Mouse (Mus musculus): ENCODE measurements around the gene Dnm3. TPM values are rescaled to one million over a fixed set of nuclear protein-coding genes. Genes with fewer than 3 reads are reported as not detected.

Dnm3 gene
- polyA plus RNA-seq, 1 experiment from 2014 or later = 3.6 TPM

- no peaks in the 10 kb centered on the region for H3K27me3 ChIP-seq (ENCODE audit: insufficient read depth, poor library complexity, severe bottlenecking)
- H3K9me3 ChIP-seq = no peaks in the 10 kb centered on the region
- H3K4me1 ChIP-seq = peaks cover 35% of the 10 kb centered on the region
- H3K36me3 ChIP-seq = no peaks in the 10 kb centered on the region
- no peak overlapping the region for H3K4me3 ChIP-seq
- DNase-seq (ENCODE audit: low spot score) = no peak
- H3K27ac ChIP-seq = peak overlapping the region; percentile 76
- WGBS = 62% methylated on average over 9 of the region's 9 CpGs
Observed at GRCm38 (mm10) chr1:162039011-162039595, 438.7 kb downstream of the Dnm3 start.

- Histone ChIP-seq H3K36me3 (no peaks in the 10 kb centered on the region), H3K4me3 (no peak overlapping the region), H3K27me3 (ENCODE audit: insufficient read depth, poor library complexity, severe bottlenecking) (no peaks in the 10 kb centered on the region), H3K27ac (peak overlapping the region; percentile 78; the same call in 1 of the 2 replicates), H3K9me3 (no peaks in the 10 kb centered on the region), H3K4me1 (peaks cover 35% of the 10 kb centered on the region)
- 59% methylated on average over 5 of the region's 5 CpGs for WGBS
- no peak for DNase-seq (ENCODE audit: low spot score)
Observed at GRCm38 (mm10) chr1:162038431-162038830, 439.4 kb downstream of the Dnm3 start.

GRCm38 (mm10) chr1:162037968-162038421 is 439.8 kb downstream of the Dnm3 start:
- H3K4me3 ChIP-seq = no peak overlapping the region

GRCm38 (mm10) chr1:162037185-162037765 is 440.6 kb downstream of the Dnm3 start:
- Histone ChIP-seq H3K4me1 (peaks cover 35% of the 10 kb centered on the region), H3K4me3 (no peak overlapping the region), H3K27me3 (ENCODE audit: insufficient read depth, poor library complexity, severe bottlenecking) (no peaks in the 10 kb centered on the region), H3K36me3 (no peaks in the 10 kb centered on the region), H3K27ac (peak overlapping the region; percentile 78), H3K9me3 (no peaks in the 10 kb centered on the region)
- no peak for DNase-seq (ENCODE audit: low spot score)
- 78% methylated on average over 6 of the region's 6 CpGs for WGBS

More at GRCm38 (mm10) chr1:162037968-162038421, 439.8 kb downstream of the Dnm3 start:
- Histone ChIP-seq H3K9me3 (no peaks in the 10 kb centered on the region), H3K4me1 (peaks cover 35% of the 10 kb centered on the region), H3K27ac (peak overlapping the region; percentile 78; the same call in 1 of the 2 replicates), H3K27me3 (ENCODE audit: insufficient read depth, poor library complexity, severe bottlenecking) (no peaks in the 10 kb centered on the region), H3K36me3 (no peaks in the 10 kb centered on the region)
- WGBS = 69% methylated on average over 10 of the region's 10 CpGs
- DNase-seq (ENCODE audit: low spot score) = no peak

DNA sequence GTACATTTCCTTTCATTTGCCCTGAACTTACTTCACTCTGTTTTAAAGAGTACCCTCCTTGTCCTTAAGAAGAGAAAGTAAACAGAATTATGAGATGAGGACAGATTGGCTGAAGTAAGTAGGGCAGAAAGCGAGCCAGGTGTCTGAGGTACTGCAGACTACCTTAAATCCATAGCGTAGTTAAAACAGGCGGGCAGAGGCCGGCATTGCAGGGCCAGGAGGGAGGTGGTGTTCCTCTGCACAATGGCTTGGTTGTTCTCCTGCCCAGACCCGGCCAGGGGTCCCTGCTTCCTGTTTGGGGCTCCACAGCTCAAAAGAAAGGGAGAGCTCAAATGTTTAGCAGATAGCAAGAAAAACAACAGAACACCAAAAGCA is 441.4 kb downstream of the Dnm3 start:
- H3K9me3 ChIP-seq = no peaks in the 10 kb centered on the region
- no peak for DNase-seq (ENCODE audit: low spot score)
- no peaks in the 10 kb centered on the region for H3K27me3 ChIP-seq (ENCODE audit: insufficient read depth, poor library complexity, severe bottlenecking)
- 38% methylated on average over 5 of the region's 5 CpGs for WGBS
- H3K4me3 ChIP-seq = no peak overlapping the region
- H3K36me3 ChIP-seq = no peaks in the 10 kb centered on the region
- H3K4me1 ChIP-seq = peaks cover 35% of the 10 kb centered on the region
- peak overlapping the region; percentile 78 for H3K27ac ChIP-seq

DNA sequence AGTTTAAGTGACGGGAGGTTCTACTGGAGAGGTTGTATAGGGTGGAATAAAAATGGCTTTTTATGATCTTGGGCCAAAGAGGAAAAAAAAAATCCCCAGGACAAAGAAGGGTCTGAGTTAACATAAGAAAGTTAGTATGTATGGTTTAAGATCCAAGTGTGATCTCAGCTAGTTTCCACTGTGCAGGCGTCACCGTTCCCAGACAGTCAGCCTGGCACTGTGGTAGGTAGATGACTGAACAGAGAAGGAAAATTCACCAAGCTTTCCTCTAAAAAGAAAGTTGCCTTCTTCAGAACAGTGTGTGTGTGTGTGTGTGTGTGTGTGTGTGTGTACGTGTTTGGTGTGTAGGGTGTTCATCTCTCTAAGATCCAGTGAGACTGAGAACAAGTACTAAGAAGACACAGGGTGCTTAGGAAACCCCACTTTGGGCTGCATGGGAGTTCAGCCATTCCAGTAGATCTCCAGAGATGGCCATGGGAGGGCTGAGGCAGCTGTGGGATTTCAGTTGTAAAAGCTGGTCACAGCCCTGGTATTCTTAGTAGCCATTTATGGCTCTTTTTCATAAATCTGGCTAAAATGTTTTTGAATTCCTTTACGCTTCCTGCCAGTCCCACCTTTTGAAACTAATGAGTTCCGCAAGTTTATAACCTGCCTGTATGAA is 441.9 kb downstream of the Dnm3 start:
- Histone ChIP-seq H3K9me3 (no peaks in the 10 kb centered on the region), H3K4me3 (no peak overlapping the region), H3K4me1 (peaks cover 30% of the 10 kb centered on the region), H3K27me3 (ENCODE audit: insufficient read depth, poor library complexity, severe bottlenecking) (no peaks in the 10 kb centered on the region), H3K36me3 (no peaks in the 10 kb centered on the region), H3K27ac (peak overlapping the region; percentile 78)
- 83% methylated on average over 6 of the region's 6 CpGs for WGBS
- no peak for DNase-seq (ENCODE audit: low spot score)

GRCm38 (mm10) chr1:162023681-162024270 is 454.1 kb downstream of the Dnm3 start:
- H3K27ac ChIP-seq = no peak overlapping the region
- H3K4me1 ChIP-seq = peaks cover 16% of the 10 kb centered on the region; the same call in 1 of the 2 replicates
- DNase-seq (ENCODE audit: low spot score) = no peak

GRCm38 (mm10) chr1:162020766-162021165 is 457.1 kb downstream of the Dnm3 start:
- Histone ChIP-seq H3K9me3 (no peaks in the 10 kb centered on the region), H3K4me1 (peaks cover 28% of the 10 kb centered on the region; the same call in 1 of the 2 replicates), H3K36me3 (no peaks in the 10 kb centered on the region), H3K4me3 (no peak overlapping the region), H3K27ac (no peak overlapping the region), H3K27me3 (ENCODE audit: insufficient read depth, poor library complexity, severe bottlenecking) (no peaks in the 10 kb centered on the region)
- DNase-seq (ENCODE audit: low spot score) = no peak
- WGBS = 65% methylated on average over 4 of the region's 4 CpGs

More at GRCm38 (mm10) chr1:162023681-162024270, 454.1 kb downstream of the Dnm3 start:
- Histone ChIP-seq H3K4me3 (no peak overlapping the region), H3K9me3 (no peaks in the 10 kb centered on the region), H3K36me3 (no peaks in the 10 kb centered on the region), H3K27me3 (ENCODE audit: insufficient read depth, poor library complexity, severe bottlenecking) (no peaks in the 10 kb centered on the region)
- 72% methylated on average over 8 of the region's 8 CpGs for WGBS

DNA sequence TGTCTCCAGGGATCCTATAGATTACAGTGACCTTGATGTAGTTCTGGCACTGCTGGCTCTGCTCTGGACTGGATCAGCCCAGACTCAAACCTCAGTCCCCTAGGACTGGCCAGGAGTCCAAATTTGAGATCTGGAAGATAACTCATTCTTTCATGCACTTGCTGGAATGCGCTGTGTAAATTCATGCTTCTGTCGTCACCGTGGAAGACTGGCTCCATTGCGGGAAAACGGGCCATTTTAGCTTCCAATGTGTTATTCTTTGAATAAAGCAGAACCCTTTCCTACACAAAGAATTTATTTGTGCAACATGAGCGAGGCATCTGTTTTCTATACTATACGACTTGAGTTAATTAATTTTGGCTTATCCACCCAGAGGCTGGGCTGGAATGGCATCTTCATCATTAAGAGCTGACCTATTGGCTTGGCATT is 457.5 kb downstream of the Dnm3 start:
- Histone ChIP-seq H3K36me3 (no peaks in the 10 kb centered on the region), H3K4me3 (no peak overlapping the region), H3K27ac (no peak overlapping the region), H3K9me3 (no peaks in the 10 kb centered on the region), H3K27me3 (ENCODE audit: insufficient read depth, poor library complexity, severe bottlenecking) (no peaks in the 10 kb centered on the region), H3K4me1 (peaks cover 31% of the 10 kb centered on the region)
- DNase-seq (ENCODE audit: low spot score) = no peak
- 73% methylated on average over 7 of the region's 7 CpGs for WGBS

DNA sequence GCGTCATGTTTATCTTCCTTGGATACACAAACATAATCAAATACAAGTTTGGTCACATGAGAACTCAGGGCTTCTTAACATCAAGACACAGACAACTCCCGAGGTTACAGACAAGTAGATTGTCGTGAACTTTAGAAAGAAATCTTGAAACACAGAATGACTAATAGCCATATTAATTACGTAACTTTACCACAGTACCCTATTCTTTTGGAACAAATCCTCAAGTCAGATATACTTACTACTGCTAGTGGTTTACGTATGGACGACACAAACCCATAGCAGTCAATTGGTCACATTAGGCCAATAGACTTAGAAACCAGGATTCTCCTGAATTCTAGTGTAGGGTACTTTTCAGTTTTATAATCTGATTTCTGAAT is 459.2 kb downstream of the Dnm3 start:
- no peak for DNase-seq (ENCODE audit: low spot score)
- WGBS = 74% methylated on average over 6 of the region's 6 CpGs
- peaks cover 36% of the 10 kb centered on the region for H3K4me1 ChIP-seq

GRCm38 (mm10) chr1:162017975-162018600 is 459.7 kb downstream of the Dnm3 start:
- 59% methylated on average over 13 of the region's 13 CpGs for WGBS
- no peak for DNase-seq (ENCODE audit: low spot score)
- Histone ChIP-seq H3K36me3 (no peaks in the 10 kb centered on the region), H3K27ac (peak overlapping the region; percentile 65; the same call in 1 of the 2 replicates), H3K4me1 (peaks cover 41% of the 10 kb centered on the region), H3K4me3 (no peak overlapping the region), H3K27me3 (ENCODE audit: insufficient read depth, poor library complexity, severe bottlenecking) (no peaks in the 10 kb centered on the region), H3K9me3 (no peaks in the 10 kb centered on the region)

More for the DNA sequence above, 459.2 kb downstream of the Dnm3 start:
- no peaks in the 10 kb centered on the region for H3K27me3 ChIP-seq (ENCODE audit: insufficient read depth, poor library complexity, severe bottlenecking)
- no peaks in the 10 kb centered on the region for H3K9me3 ChIP-seq
- H3K4me3 ChIP-seq = no peak overlapping the region
- H3K27ac ChIP-seq = 0 out of 2 replicates have a peak overlapping the region, but pooled peaks have one; percentile 30
- H3K36me3 ChIP-seq = no peaks in the 10 kb centered on the region

GRCm38 (mm10) chr1:162016982-162017381 is 460.9 kb downstream of the Dnm3 start:
- DNase-seq (ENCODE audit: low spot score) = no peak
- H3K4me1 ChIP-seq = peaks cover 45% of the 10 kb centered on the region
- H3K4me3 ChIP-seq = no peak overlapping the region
- no peaks in the 10 kb centered on the region for H3K9me3 ChIP-seq
- no peaks in the 10 kb centered on the region for H3K36me3 ChIP-seq
- 51% methylated on average over 7 of the region's 7 CpGs for WGBS
- H3K27me3 ChIP-seq (ENCODE audit: insufficient read depth, poor library complexity, severe bottlenecking) = no peaks in the 10 kb centered on the region
- peak overlapping the region; percentile 65; the same call in 1 of the 2 replicates for H3K27ac ChIP-seq

All from heart, embryonic 10.5 days (tissue).